Mouse (Mus musculus): ENCODE results near the gene Hoxa7. TPM values are rescaled to one million over a fixed set of nuclear protein-coding genes. Genes with fewer than 3 reads are reported as not detected.

Gene Hoxa7
- total RNA-seq, 2 experiments from 2014 or later, result not detected

DNA sequence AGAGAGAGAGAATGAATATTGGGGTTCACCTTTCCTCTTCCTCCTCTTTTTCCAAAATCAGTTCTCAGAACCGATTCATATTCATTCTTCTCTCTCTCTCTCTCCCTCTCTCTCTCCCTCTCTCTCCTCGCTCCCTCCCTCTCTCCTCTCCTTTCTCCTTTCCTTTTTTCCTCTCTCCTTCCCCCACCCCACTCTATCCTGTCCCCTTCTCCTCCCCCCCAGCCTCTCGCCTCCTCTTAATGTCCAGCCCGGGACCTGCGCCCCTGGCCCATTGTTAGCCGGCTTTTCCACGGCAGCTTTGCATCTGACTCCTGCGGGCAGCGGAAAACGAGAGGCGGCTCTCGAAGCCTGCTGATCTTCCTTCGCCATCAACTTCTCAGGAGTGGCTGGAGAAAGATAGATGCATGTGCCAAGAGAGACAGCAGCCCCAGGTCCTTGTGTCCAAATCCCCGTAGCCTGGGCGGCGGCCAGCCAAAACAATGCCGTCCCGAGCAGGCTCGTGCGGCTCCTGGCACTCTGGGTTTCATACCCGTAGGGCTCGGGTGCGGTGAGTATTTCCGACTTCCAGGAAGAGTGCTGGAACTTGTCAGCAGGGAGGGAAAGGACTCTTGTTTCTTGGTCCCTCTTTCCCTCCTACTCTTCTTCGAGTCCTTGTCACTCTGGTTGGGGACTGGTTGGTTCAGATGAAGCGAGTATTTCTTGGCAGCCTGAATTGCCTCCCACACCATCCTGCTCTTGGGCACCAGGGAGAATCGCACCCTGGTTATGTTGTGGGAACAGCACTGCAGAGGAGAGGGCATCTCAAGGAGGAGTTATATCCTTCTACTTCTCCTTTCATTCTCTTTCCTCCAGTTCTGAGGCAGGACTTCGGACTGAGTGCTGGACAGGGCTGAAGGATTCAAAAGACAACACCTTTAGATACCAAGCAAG is 55.9 kb downstream of the Hoxa7 start:
- intact Hi-C loops (cut with DNase I), result no loop called here
- no peak for DNase-seq

DNA sequence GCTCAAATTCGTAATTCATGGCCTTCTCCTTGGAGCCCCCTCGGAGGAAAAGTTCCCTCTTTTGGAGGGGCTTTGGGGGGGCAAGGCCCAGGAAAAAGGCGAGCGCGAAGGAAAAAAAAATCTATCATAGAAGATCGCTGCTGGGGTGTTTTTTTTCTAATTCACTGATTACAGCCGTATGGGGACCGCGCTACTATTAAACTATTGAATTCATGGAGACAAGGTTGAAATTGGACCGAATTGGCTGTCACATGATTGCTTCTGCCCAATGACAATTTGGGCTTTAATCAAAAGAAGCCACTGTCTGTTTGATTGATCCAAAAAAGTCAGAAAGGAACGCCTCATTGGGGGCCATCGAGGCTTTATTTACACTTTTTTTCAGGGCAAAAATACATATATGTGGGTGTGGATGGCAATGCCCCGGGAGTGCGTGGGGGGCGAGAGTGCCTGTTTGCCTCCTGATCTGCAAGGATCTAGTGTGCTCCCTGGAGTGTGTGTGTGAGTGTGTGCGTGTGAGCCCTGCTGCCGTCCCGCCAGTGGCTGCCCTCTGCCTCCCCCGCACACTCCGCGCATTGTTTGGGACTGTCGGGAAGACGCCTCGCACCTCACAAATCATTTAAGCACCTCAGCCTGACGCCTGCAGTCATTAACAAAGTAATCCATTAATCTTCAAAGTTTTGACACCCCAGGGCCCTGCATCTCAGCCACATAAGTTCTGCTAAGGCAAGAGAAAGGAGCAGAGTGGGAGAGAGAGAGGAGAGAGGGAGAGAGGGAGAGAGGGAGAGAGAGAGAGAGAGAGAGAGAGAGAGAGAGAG is 56.8 kb downstream of the Hoxa7 start, which contains the start of gene Hoxa2:
Gene Hoxa2, minus strand, starts transcription at position 206 of the 815 bp plus-strand sequence.
- intact Hi-C loops (cut with DNase I), result no loop called here
- no peak for DNase-seq

Small RNA genes lying within 50 kb of the gene (microRNA-seq; reads per million reads assigned to microRNA genes)
- gene Mir196b, result not detected

Other genes starting within 250 kb of the Hoxa7 start
- 1 to 10 TPM; 4.5 to 4.9 TPM for gene Skap2, start 209.3 kb downstream of the Hoxa7 start, total RNA-seq (2021)
- gene Hoxa1, start 63.5 kb downstream of the Hoxa7 start, total RNA-seq (2021), result not detected
- not detected for gene Hoxa2, start 57.0 kb downstream of the Hoxa7 start, total RNA-seq (2021)
- gene 5730596B20Rik, start 44.4 kb downstream of the Hoxa7 start, total RNA-seq (2021), result not detected
- gene Hoxa4, start 30.1 kb downstream of the Hoxa7 start, total RNA-seq (2021), result not detected
- gene Hoxa5, start 17.3 kb downstream of the Hoxa7 start, total RNA-seq (2021), result not detected
- gene Hoxa6, start 13.1 kb downstream of the Hoxa7 start, total RNA-seq (2021), result not detected
- not detected for gene Hoxa3, start 8.5 kb downstream of the Hoxa7 start, total RNA-seq (2021)
- gene Gm28308, start 8.5 kb downstream of the Hoxa7 start, total RNA-seq (2021), result not detected
- not detected for gene Hoxa9, start 9.2 kb upstream of the Hoxa7 start, total RNA-seq (2021)
- not detected for gene Hoxa10, start 19.0 kb upstream of the Hoxa7 start, total RNA-seq (2021)
- not detected for gene Hoxa11, start 24.0 kb upstream of the Hoxa7 start, total RNA-seq (2021)
- not detected for gene Hoxa13, start 39.0 kb upstream of the Hoxa7 start, total RNA-seq (2021)
- gene Evx1, start 91.6 kb upstream of the Hoxa7 start, total RNA-seq (2021), result not detected

Data from left cerebral cortex, postnatal 4 days (tissue).